Mouse (Mus musculus) liver (tissue): Measurements from ENCODE around the gene Nxn.

ENCODE experiments used
- DNase-seq: peaks from one replicate; pipeline ENCODE4 v3.0.0-alpha.2; 2020; ENCODE audit warnings: mixed read lengths

Nxn gene

GRCm38 (mm10) chr11:76328084-76328483 lies 70.9 kb downstream of the Nxn start:
- no peak for DNase-seq

- no peak for DNase-seq
Observed at GRCm38 (mm10) chr11:76326672-76327071, 72.3 kb downstream of the Nxn start.

GRCm38 (mm10) chr11:76326051-76326450 lies 72.9 kb downstream of the Nxn start:
- no peak for DNase-seq

GRCm38 (mm10) chr11:76324801-76325200 lies 74.1 kb downstream of the Nxn start:
- DNase-seq = no peak

- no peak for DNase-seq
Observed at GRCm38 (mm10) chr11:76324207-76324606, 74.7 kb downstream of the Nxn start.

- no peak for DNase-seq
Observed at GRCm38 (mm10) chr11:76322939-76323338, 76.0 kb downstream of the Nxn start.

- no peak for DNase-seq
Observed at GRCm38 (mm10) chr11:76322081-76322480, 76.9 kb downstream of the Nxn start.

GRCm38 (mm10) chr11:76320475-76320874 lies 78.5 kb downstream of the Nxn start:
- DNase-seq = no peak

- DNase-seq = no peak
Observed at GRCm38 (mm10) chr11:76319714-76320435, 79.1 kb downstream of the Nxn start.

- no peak for DNase-seq
Observed at GRCm38 (mm10) chr11:76317904-76318303, 81.0 kb downstream of the Nxn start.

- DNase-seq = no peak
Observed at GRCm38 (mm10) chr11:76315785-76316444, 83.0 kb downstream of the Nxn start.

GRCm38 (mm10) chr11:76314741-76315140 lies 84.2 kb downstream of the Nxn start:
- DNase-seq = no peak

GRCm38 (mm10) chr11:76314140-76314539 lies 84.8 kb downstream of the Nxn start:
- DNase-seq = no peak

- no peak for DNase-seq
Observed at GRCm38 (mm10) chr11:76312805-76313204, 86.1 kb downstream of the Nxn start.

- DNase-seq = no peak
Observed at GRCm38 (mm10) chr11:76311224-76312000, 87.5 kb downstream of the Nxn start.

- DNase-seq = no peak
Observed at GRCm38 (mm10) chr11:76309868-76310267, 89.1 kb downstream of the Nxn start.

- no peak for DNase-seq
Observed at GRCm38 (mm10) chr11:76309072-76309471, 89.9 kb downstream of the Nxn start.

GRCm38 (mm10) chr11:76306769-76307168 lies 92.2 kb downstream of the Nxn start:
- no peak for DNase-seq

GRCm38 (mm10) chr11:76305571-76305970 lies 93.4 kb downstream of the Nxn start:
- no peak for DNase-seq

- no peak for DNase-seq
Observed at GRCm38 (mm10) chr11:76303368-76303767, 95.6 kb downstream of the Nxn start.

- DNase-seq = no peak
Observed at GRCm38 (mm10) chr11:76300862-76301261, 98.1 kb downstream of the Nxn start.

GRCm38 (mm10) chr11:76298457-76299000 lies 100.4 kb downstream of the Nxn start:
- DNase-seq = no peak

- DNase-seq = no peak
Observed at GRCm38 (mm10) chr11:76297252-76297651, 101.7 kb downstream of the Nxn start.
